Mouse (Mus musculus) forebrain, embryonic 13.5 days (tissue): ENCODE results near the gene Sh2d4b. TPM values are rescaled to one million over a fixed set of nuclear protein-coding genes. Genes with fewer than 3 reads are reported as not detected.

Experiments used
- ATAC-seq: fragments of 200-750 bp; cut with Nextera tagmentation; 2 replicates; pipeline ENCODE4 v1.8.0; 2017
- H3K27ac ChIP-seq: fragments of 300-500 bp; sonication (generic); 2 replicates; pipeline ENCODE4 v1.5.1; 2015; ENCODE audit warnings: inconsistent platforms, mild to moderate bottlenecking, moderate library complexity
- H3K27me3 ChIP-seq: fragments of 300-500 bp; sonication (generic); 2 replicates; pipeline ENCODE4 v1.6.1; 2015; ENCODE audit warnings: mild to moderate bottlenecking, inconsistent platforms
- H3K36me3 ChIP-seq: fragments of 300-500 bp; sonication (generic); 2 replicates; pipeline ENCODE4 v1.6.1; 2015; ENCODE audit warnings: mild to moderate bottlenecking, inconsistent platforms; ENCODE audit not compliant: poor library complexity, severe bottlenecking
- H3K4me1 ChIP-seq: fragments of 300-500 bp; sonication (generic); 2 replicates; pipeline ENCODE4 v1.6.1; 2015; ENCODE audit warnings: inconsistent platforms
- H3K4me2 ChIP-seq: fragments of 300-500 bp; sonication (generic); 2 replicates; pipeline ENCODE4 v1.6.1; 2015; ENCODE audit warnings: inconsistent platforms, mild to moderate bottlenecking, moderate library complexity
- H3K4me3 ChIP-seq: fragments of 300-500 bp; sonication (generic); 2 replicates; pipeline ENCODE4 v1.5.1; 2015; ENCODE audit warnings: mild to moderate bottlenecking, inconsistent platforms
- H3K9ac ChIP-seq: fragments of 300-500 bp; sonication (generic); 2 replicates; pipeline ENCODE4 v1.6.1; 2015; ENCODE audit warnings: mild to moderate bottlenecking, inconsistent platforms
- H3K9me3 ChIP-seq: fragments of 300-500 bp; sonication (generic); replicated peaks from 2 replicates; pipeline ENCODE4 v1.6.1; 2016; ENCODE audit warnings: inconsistent platforms
- WGBS: fragments of 180-500 bp; shearing (Covaris S2); methylation state at CpG from one replicate; pipeline ENCODE4 v1.1.7; 2015; 5-methylcytosine and 5-hydroxymethylcytosine counted together
- polyA plus RNA-seq: library from polyadenylated mRNA; unstranded; fragments of >200 nt; fragmentation: Nextera tagmentation; extraction: Ambion mirVana; gene quantifications from 2 replicates; pipeline ENCODE4 v1.2.1, GENCODE M21; 2015

The Sh2d4b gene
- polyA plus RNA-seq: 2.3 and 2.4 TPM in 2 replicates

DNA sequence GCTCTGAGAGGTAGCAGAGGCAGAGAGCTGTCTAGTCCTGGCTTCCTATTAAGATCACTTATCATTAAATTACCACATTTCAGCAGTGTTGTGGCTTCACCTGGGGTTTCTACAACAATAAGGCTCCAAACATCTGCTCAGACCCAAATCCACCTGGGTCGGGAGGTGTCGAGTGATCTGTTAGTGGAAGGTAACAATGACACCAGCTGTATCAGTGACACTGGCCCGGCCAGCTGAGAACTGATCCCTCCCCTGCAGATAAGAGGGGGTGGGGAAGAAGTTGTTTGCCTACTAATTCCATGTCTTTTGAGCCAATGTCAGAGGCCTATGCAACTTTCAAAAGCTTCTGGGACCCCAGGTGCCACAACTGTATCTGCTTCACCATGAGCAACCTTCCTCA is at the start of gene Sh2d4b:
Gene Sh2d4b (minus strand): TSS at position 71 of the 400 bp plus-strand sequence.
- H3K4me2 ChIP-seq: 0 out of 2 replicates have a peak within 1 kb of the TSS, but pooled peaks have one; percentile 55
- H3K27ac ChIP-seq: no peak within 1 kb of the TSS
- no peak for ATAC-seq
- no peaks in the 10 kb centered on the region for H3K36me3 ChIP-seq
- H3K4me3 ChIP-seq: no peak within 1 kb of the TSS
- 0 out of 2 replicates have a peak within 1 kb of the TSS, but pooled peaks have one; percentile 37 for H3K9ac ChIP-seq
- H3K27me3 ChIP-seq: no peaks in the 10 kb centered on the region
- peaks cover 7% of the 10 kb centered on the region for H3K4me1 ChIP-seq
- 65% methylated on average over 3 of the region's 3 CpGs for WGBS
- H3K9me3 ChIP-seq: no peaks in the 10 kb centered on the region

GRCm38 (mm10) chr14:40942429-40942828 is 49.4 kb upstream of the Sh2d4b start:
- Histone ChIP-seq H3K9me3 (no peaks in the 10 kb centered on the region), H3K27ac (no peak overlapping the region), H3K9ac (no peak overlapping the region), H3K4me3 (no peak overlapping the region), H3K27me3 (no peaks in the 10 kb centered on the region), H3K4me2 (no peak overlapping the region), H3K36me3 (peaks cover 13% of the 10 kb centered on the region), H3K4me1 (no peaks in the 10 kb centered on the region)
- 87% methylated on average over 2 of the region's 2 CpGs for WGBS
- no peak for ATAC-seq

DNA sequence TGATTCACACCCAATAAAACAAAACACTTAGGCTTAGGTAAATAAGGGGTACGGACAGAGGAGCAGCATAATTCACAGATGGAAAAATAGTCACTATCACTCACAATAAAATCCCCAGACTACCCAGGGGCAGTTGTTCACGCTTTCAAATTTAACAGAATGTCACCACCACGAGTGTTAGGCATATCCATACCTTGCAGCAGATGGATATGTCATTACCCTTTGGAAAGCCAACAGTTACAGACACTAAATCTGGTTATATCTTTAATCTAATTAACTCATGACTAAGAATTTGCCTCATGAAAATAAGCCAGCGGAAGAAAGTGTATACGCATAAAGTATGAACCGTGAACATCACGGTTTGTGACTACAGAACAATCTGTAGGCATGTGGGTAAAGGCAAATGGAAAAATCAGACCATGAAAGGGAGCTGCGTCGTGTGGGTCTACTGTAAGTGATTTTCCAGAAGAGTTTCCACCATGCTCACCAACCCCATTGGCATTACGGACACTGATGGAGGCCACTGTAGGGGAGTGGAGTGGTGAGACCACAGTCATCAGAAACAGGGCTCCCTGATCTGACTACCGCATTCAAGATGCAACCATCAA is 45.4 kb upstream of the Sh2d4b start:
- peaks cover 5% of the 10 kb centered on the region; the same call in 1 of the 2 replicates for H3K36me3 ChIP-seq
- ATAC-seq: peak; percentile 63
- no peak overlapping the region for H3K4me3 ChIP-seq
- H3K9ac ChIP-seq: no peak overlapping the region
- no peaks in the 10 kb centered on the region for H3K9me3 ChIP-seq
- H3K27me3 ChIP-seq: no peaks in the 10 kb centered on the region
- H3K4me1 ChIP-seq: peaks cover 6% of the 10 kb centered on the region; the same call in 1 of the 2 replicates
- H3K27ac ChIP-seq: peak overlapping the region; percentile 35
- 82% methylated on average over 11 of the region's 11 CpGs for WGBS
- H3K4me2 ChIP-seq: no peak overlapping the region

GRCm38 (mm10) chr14:40937052-40937451 is 44.0 kb upstream of the Sh2d4b start:
- H3K36me3 ChIP-seq: peaks cover 10% of the 10 kb centered on the region; the same call in 1 of the 2 replicates
- H3K27ac ChIP-seq: no peak overlapping the region
- H3K4me3 ChIP-seq: no peak overlapping the region
- H3K9ac ChIP-seq: no peak overlapping the region
- H3K9me3 ChIP-seq: no peaks in the 10 kb centered on the region
- ATAC-seq: no peak
- no peak overlapping the region for H3K4me2 ChIP-seq
- no peaks in the 10 kb centered on the region for H3K27me3 ChIP-seq
- WGBS: 71% methylated on average over 4 of the region's 4 CpGs
- H3K4me1 ChIP-seq: peaks cover 9% of the 10 kb centered on the region

DNA sequence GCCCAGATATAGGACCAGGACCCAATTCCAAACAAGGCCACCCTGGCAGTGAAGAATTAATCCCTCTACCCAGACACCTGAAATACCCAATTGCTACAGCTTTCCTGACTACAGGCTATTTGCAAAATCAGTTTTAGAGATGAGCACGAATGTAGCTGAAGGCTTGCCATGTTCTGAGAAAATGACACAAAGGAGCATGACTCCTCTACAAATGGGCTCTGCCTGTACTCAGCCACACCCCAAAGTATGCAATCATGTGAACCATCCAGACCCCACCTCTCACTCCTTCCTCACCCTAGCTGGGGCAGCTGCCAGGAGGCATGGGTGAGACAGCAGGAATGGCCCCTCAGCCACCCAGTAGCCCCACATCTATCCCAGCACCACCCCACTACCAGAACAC is 42.4 kb upstream of the Sh2d4b start:
- no peaks in the 10 kb centered on the region for H3K9me3 ChIP-seq
- H3K27ac ChIP-seq: no peak overlapping the region
- no peak overlapping the region for H3K9ac ChIP-seq
- no peak for ATAC-seq
- H3K4me3 ChIP-seq: no peak overlapping the region
- peaks cover 24% of the 10 kb centered on the region for H3K4me1 ChIP-seq
- H3K27me3 ChIP-seq: no peaks in the 10 kb centered on the region
- H3K4me2 ChIP-seq: no peak overlapping the region
- WGBS: 100% methylated on average over 1 of the region's 1 CpGs
- H3K36me3 ChIP-seq: peaks cover 10% of the 10 kb centered on the region; the same call in 1 of the 2 replicates

- no peak for ATAC-seq
- Histone ChIP-seq H3K4me1 (peaks cover 27% of the 10 kb centered on the region), H3K36me3 (peaks cover 10% of the 10 kb centered on the region; the same call in 1 of the 2 replicates), H3K27ac (no peak overlapping the region), H3K27me3 (no peaks in the 10 kb centered on the region), H3K9me3 (no peaks in the 10 kb centered on the region), H3K4me2 (no peak overlapping the region), H3K9ac (no peak overlapping the region), H3K4me3 (no peak overlapping the region)
- 94% methylated on average over 2 of the region's 2 CpGs for WGBS
Observed at GRCm38 (mm10) chr14:40935054-40935453, 42.0 kb upstream of the Sh2d4b start.

DNA sequence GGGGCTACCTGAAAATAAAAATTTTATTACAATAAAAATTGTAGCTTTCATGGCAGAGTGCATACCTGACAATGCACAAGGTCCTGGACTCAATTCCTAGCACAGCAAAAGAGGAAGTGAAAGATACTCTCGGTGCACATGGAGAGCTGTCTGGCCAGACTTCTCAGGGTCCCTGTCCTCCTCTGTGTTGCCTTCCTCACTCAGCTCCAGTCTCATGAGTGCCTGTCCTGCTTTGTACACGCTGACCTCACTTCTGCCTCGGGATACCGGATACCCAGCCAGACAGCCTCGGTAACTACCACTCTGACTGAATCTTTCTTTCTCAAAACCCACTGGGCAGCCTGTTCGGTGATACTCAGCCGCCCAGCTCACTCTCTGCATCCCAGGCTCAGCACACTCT is 40.3 kb upstream of the Sh2d4b start:
- Histone ChIP-seq H3K9ac (no peak overlapping the region), H3K4me3 (no peak overlapping the region), H3K4me1 (peaks cover 43% of the 10 kb centered on the region), H3K27ac (no peak overlapping the region), H3K27me3 (no peaks in the 10 kb centered on the region), H3K4me2 (no peak overlapping the region), H3K9me3 (no peaks in the 10 kb centered on the region), H3K36me3 (peaks cover 10% of the 10 kb centered on the region; the same call in 1 of the 2 replicates)
- WGBS: 91% methylated on average over 7 of the region's 7 CpGs
- ATAC-seq: no peak

DNA sequence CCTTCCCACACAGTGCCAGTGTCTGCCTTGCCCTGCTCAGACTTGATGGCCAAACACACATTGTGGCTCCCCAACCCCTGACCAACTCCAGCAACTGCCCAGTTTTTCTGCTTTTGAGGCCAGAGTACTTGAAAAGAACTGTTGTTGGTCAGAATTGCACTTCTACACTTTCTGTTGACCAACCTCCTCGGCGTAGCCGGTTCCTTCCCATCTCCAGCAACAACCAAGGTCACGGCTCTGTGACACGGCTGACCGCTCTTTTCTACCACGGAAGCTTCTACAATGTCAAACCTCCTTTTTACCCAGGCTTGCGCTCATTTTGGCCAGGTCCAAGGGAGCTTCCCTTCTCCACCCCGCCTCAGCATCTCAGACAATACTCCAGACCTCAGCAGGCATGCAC is 39.2 kb upstream of the Sh2d4b start:
- no peaks in the 10 kb centered on the region for H3K9me3 ChIP-seq
- no peaks in the 10 kb centered on the region for H3K27me3 ChIP-seq
- peaks cover 45% of the 10 kb centered on the region for H3K4me1 ChIP-seq
- ATAC-seq: no peak
- H3K9ac ChIP-seq: no peak overlapping the region
- peaks cover 10% of the 10 kb centered on the region; the same call in 1 of the 2 replicates for H3K36me3 ChIP-seq
- H3K4me2 ChIP-seq: no peak overlapping the region
- no peak overlapping the region for H3K27ac ChIP-seq
- WGBS: 94% methylated on average over 9 of the region's 9 CpGs
- H3K4me3 ChIP-seq: no peak overlapping the region

DNA sequence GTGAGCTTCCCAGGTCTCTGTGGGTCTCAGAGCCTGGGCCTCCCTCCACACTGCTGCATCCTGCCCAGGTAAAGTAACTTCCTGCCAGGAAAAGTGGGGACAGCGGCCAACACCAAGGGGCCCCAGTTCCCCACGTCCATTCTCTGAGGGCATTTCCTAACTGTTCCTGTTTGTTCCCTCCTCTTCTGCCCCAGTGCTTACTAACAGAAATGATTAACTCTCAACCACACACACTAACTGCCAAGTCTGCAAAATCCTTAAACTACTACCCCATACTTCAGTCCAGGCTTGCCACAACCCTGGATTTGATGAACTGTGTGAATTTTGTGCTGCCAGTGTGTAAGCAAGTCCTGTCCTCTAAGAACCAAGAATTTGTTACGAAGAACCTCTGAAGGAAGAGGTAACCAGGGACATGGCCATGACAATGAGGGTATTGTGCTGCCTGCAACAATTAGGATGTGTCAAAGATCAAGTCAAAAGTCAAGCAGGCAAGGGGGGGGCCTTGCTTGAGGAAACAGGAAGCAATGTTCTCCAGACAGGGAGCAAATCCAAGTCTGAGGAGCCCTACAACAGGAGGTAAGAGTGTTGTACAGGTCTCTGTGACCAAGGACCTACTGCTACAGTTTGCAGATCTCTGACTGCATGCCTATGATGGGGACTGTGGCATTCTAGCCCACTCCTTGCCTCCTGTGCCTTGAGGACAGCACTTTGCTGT is 38.2 kb upstream of the Sh2d4b start:
- Histone ChIP-seq H3K4me3 (no peak overlapping the region), H3K4me2 (no peak overlapping the region), H3K27me3 (no peaks in the 10 kb centered on the region), H3K27ac (peak overlapping the region; percentile 16; the same call in 1 of the 2 replicates), H3K36me3 (peaks cover 4% of the 10 kb centered on the region; the same call in 1 of the 2 replicates), H3K9me3 (no peaks in the 10 kb centered on the region), H3K4me1 (peaks cover 45% of the 10 kb centered on the region), H3K9ac (no peak overlapping the region; the same call in 1 of the 2 replicates)
- 64% methylated on average over 3 of the region's 3 CpGs for WGBS
- no peak for ATAC-seq

GRCm38 (mm10) chr14:40929943-40930342 is 36.9 kb upstream of the Sh2d4b start:
- Histone ChIP-seq H3K9ac (no peak overlapping the region), H3K36me3 (peaks cover 7% of the 10 kb centered on the region; the same call in 1 of the 2 replicates), H3K4me3 (no peak overlapping the region), H3K27me3 (no peaks in the 10 kb centered on the region), H3K4me2 (no peak overlapping the region), H3K27ac (no peak overlapping the region), H3K4me1 (peaks cover 39% of the 10 kb centered on the region), H3K9me3 (no peaks in the 10 kb centered on the region)
- 92% methylated on average over 2 of the region's 2 CpGs for WGBS
- ATAC-seq: no peak

DNA sequence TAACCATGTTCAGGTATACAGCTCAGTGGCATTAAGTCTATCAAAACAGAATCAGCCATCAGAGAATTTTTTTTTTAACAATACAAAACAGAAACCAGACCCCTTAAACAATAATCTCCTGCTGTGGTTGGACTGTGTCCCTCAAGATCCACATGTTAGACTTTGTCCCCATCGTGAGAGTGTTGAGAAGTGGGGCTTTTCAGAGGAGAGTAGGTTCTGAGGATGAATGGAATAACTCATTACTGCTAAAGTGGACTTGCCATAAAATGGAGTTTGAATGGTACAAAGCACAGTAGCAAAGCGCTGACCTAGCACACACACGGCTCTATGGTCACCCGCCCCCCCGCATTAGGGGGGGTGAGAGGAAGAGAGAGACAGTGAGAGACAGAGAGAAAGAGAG is 35.8 kb upstream of the Sh2d4b start:
- no peak overlapping the region for H3K27ac ChIP-seq
- no peaks in the 10 kb centered on the region for H3K27me3 ChIP-seq
- H3K4me1 ChIP-seq: peaks cover 42% of the 10 kb centered on the region
- 60% methylated on average over 5 of the region's 5 CpGs for WGBS
- H3K4me3 ChIP-seq: no peak overlapping the region
- H3K4me2 ChIP-seq: no peak overlapping the region
- H3K9ac ChIP-seq: no peak overlapping the region
- H3K36me3 ChIP-seq: peaks cover 7% of the 10 kb centered on the region; the same call in 1 of the 2 replicates
- no peak for ATAC-seq
- H3K9me3 ChIP-seq: no peaks in the 10 kb centered on the region

GRCm38 (mm10) chr14:40927041-40927440 is 34.0 kb upstream of the Sh2d4b start:
- Histone ChIP-seq H3K9ac (no peak overlapping the region), H3K4me2 (no peak overlapping the region), H3K27ac (no peak overlapping the region), H3K36me3 (peaks cover 13% of the 10 kb centered on the region; the same call in 1 of the 2 replicates), H3K4me3 (no peak overlapping the region), H3K27me3 (no peaks in the 10 kb centered on the region), H3K4me1 (peaks cover 40% of the 10 kb centered on the region), H3K9me3 (no peaks in the 10 kb centered on the region)
- 81% methylated on average over 2 of the region's 2 CpGs for WGBS
- ATAC-seq: no peak
